Mouse (Mus musculus): ENCODE results near the gene Fam221a.

GRCm38 (mm10) chr6:49355171-49355570 lies 12.4 kb upstream of the Fam221a start:
- TF ChIP-seq CTCF (IDR thresholded peaks at IDR 0.05; ENCODE audit: borderline replicate concordance, insufficient read depth, low read depth, low read length) (no peak), POLR2A (IDR thresholded peaks at IDR 0.05; ENCODE audit: borderline replicate concordance, insufficient read depth, low read length) (no peak)

Measured in cerebellum, adult 2 months (tissue).